Mouse (Mus musculus) midbrain, embryonic 10.5 days (tissue): ENCODE measurements around the gene Fetub. TPM values are rescaled to one million over a fixed set of nuclear protein-coding genes. Genes with fewer than 3 reads are reported as not detected.

Experiments used
- DNase-seq: peaks from one replicate; pipeline ENCODE4 v3.0.0-alpha.2; 2017; ENCODE audit warnings: low spot score
- H3K27ac ChIP-seq: fragments of 300-500 bp; sonication (generic); replicated peaks from 2 replicates; pipeline ENCODE4 v1.5.1; 2016; ENCODE audit warnings: mild to moderate bottlenecking
- H3K27me3 ChIP-seq: fragments of 300-500 bp; sonication (generic); 2 replicates; pipeline ENCODE4 v1.6.1; 2016; ENCODE audit warnings: low read depth, mild to moderate bottlenecking; ENCODE audit not compliant: poor library complexity, severe bottlenecking
- H3K36me3 ChIP-seq: fragments of 300-500 bp; sonication (generic); 2 replicates; pipeline ENCODE4 v1.6.1; 2016; ENCODE audit warnings: mild to moderate bottlenecking, moderate library complexity
- H3K4me1 ChIP-seq: fragments of 300-500 bp; sonication (generic); 2 replicates; pipeline ENCODE4 v1.6.1; 2016
- H3K4me3 ChIP-seq: fragments of 300-500 bp; sonication (generic); 2 replicates; pipeline ENCODE4 v1.5.1; 2016; ENCODE audit warnings: mild to moderate bottlenecking, moderate library complexity
- H3K9me3 ChIP-seq: fragments of 300-500 bp; sonication (generic); replicated peaks from 2 replicates; pipeline ENCODE4 v1.6.1; 2016; ENCODE audit warnings: mild to moderate bottlenecking
- WGBS: fragments of 180-500 bp; shearing (Covaris S2); methylation state at CpG from one replicate; pipeline ENCODE4 v1.1.7; 2016; 5-methylcytosine and 5-hydroxymethylcytosine counted together
- polyA plus RNA-seq: library from polyadenylated mRNA; unstranded; fragments of >200 nt; fragmentation: Nextera tagmentation; extraction: Ambion mirVana; gene quantifications from 2 replicates; pipeline ENCODE4 v1.2.1, GENCODE M21; 2016

Fetub gene
- not detected in 2 replicates for polyA plus RNA-seq

DNA sequence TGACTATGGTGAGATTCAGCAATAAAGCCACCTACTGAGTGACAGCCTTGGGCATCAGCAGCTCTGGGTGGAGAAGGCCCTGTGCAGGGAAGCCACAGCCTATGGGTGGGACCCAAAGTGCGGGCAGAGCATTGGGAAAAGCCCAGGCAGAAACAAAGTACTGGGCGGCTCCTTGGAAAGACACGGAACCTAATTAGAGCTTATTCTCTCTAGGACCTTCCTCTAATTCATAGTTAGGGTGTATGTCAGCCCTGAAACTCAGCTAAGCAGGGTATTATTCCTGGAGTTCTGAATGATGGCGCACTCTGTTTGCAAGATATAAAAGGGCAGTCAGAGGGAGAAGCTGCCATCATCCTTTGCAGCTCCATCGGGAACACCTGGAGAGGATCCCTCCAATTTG is at the start of gene Fetub:
Fetub (plus strand) TSS at position 301 of the 400 bp plus-strand sequence.
- no peak for DNase-seq
- no peaks in the 10 kb centered on the region for H3K4me1 ChIP-seq
- WGBS, result 86% methylated on average over 5 of the region's 5 CpGs
- H3K36me3 ChIP-seq, result no peaks in the 10 kb centered on the region
- H3K9me3 ChIP-seq, result no peaks in the 10 kb centered on the region
- H3K4me3 ChIP-seq, result no peak within 1 kb of the TSS
- no peaks in the 10 kb centered on the region for H3K27me3 ChIP-seq
- H3K27ac ChIP-seq, result no peak within 1 kb of the TSS

DNA sequence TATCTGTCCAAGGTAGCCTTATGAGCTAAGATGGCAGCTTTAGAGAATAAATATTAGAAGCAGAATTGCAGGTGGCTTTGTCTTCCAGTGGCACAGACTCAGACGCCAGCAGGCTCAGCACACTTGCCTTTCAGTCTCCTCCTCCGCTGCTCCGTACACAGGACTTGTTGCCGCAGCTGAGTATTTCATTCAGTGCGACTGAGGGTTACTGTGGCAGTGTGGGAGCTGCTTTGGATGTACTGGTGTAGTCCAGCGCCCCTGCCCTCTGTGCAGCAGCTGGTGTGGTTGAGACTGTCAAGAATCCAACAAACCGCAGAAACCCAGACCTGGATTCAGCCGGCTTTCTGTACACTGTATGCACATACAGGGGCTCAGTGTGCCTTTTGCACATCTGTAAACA is 45.7 kb upstream of the Fetub start:
- WGBS, result 97% methylated on average over 8 of the region's 8 CpGs
- Histone ChIP-seq H3K4me1 (no peaks in the 10 kb centered on the region), H3K27ac (no peak overlapping the region), H3K9me3 (no peaks in the 10 kb centered on the region), H3K4me3 (no peak overlapping the region), H3K27me3 (no peaks in the 10 kb centered on the region), H3K36me3 (peaks cover 64% of the 10 kb centered on the region)
- DNase-seq, result no peak

DNA sequence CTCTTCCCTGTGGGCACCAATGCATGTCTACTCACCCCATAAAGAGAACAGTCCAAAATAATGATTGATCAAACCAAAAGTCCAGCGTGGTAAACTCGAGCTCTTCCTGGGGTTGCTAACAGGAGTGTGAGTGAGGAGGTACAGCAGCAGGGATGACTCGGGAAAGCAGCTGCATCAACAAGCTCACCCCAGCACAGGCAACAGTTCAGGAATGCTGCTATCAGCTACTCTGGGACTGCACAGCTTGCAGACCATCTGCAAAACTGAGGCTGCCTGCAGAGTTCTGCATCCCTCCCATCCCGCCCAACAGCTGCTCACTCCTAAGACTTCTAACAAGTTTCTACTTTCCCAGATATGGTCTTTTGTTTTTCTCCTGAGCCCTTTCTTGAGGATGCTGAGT is 44.8 kb upstream of the Fetub start:
- Histone ChIP-seq H3K27me3 (no peaks in the 10 kb centered on the region), H3K4me1 (no peaks in the 10 kb centered on the region), H3K9me3 (no peaks in the 10 kb centered on the region), H3K36me3 (peaks cover 54% of the 10 kb centered on the region), H3K27ac (no peak overlapping the region), H3K4me3 (no peak overlapping the region)
- WGBS, result 75% methylated on average over 4 of the region's 4 CpGs
- no peak for DNase-seq

- H3K4me3 ChIP-seq, result no peak overlapping the region
- 55% methylated on average over 9 of the region's 9 CpGs for WGBS
- no peak for DNase-seq
These were observed 41.7 kb upstream of the Fetub start for GRCm38 (mm10) chr16:22876218-22877043.

DNA sequence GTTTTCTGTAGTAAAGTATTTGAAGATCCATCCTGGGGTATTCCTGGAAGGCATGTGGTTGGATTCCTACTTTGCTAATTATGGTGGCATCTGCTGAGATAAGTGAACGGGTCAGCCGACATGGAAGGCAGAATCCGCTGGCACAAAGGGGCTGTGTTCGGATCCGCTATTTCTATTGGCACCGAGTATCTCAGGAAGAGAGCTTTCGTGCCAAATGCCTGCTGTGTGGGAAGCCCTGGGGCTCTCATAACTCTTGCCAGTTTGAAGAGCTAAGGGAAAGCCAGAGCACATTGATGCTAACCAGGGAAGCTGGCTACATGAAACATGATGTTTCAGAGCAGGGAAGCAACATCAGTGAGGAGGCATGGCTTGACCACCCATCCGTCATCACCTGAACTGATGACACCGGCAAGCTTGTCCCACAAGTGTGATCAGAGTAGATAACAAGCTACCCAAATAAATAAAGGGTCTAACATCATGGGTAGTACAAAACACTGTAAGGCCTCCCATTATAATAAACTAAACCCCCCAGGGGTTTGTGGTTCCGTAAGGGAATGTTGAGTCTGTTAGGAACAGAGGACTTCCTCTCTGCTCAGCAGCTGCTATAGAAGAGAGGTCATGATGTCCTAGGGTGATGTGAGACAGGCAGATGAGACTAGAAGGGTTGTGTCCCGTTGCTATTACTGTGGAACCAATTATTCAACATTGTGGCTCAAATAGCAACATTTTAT is 40.3 kb upstream of the Fetub start:
- no peaks in the 10 kb centered on the region for H3K9me3 ChIP-seq
- peaks cover 10% of the 10 kb centered on the region for H3K36me3 ChIP-seq
- peaks cover 16% of the 10 kb centered on the region for H3K4me1 ChIP-seq
- WGBS, result 83% methylated on average over 11 of the region's 11 CpGs
- H3K4me3 ChIP-seq, result no peak overlapping the region
- no peaks in the 10 kb centered on the region for H3K27me3 ChIP-seq
- no peak overlapping the region for H3K27ac ChIP-seq
- no peak for DNase-seq

More at GRCm38 (mm10) chr16:22876218-22877043, 41.7 kb upstream of the Fetub start:
- Histone ChIP-seq H3K27me3 (no peaks in the 10 kb centered on the region), H3K9me3 (no peaks in the 10 kb centered on the region), H3K4me1 (peaks cover 16% of the 10 kb centered on the region), H3K27ac (no peak overlapping the region), H3K36me3 (peaks cover 23% of the 10 kb centered on the region)

GRCm38 (mm10) chr16:22878716-22879115 is 39.4 kb upstream of the Fetub start:
- WGBS, result 77% methylated on average over 7 of the region's 7 CpGs
- Histone ChIP-seq H3K36me3 (peaks cover under 1% of the 10 kb centered on the region; the same call in 1 of the 2 replicates), H3K9me3 (no peaks in the 10 kb centered on the region), H3K4me3 (no peak overlapping the region), H3K27ac (no peak overlapping the region), H3K4me1 (peaks cover 16% of the 10 kb centered on the region), H3K27me3 (no peaks in the 10 kb centered on the region)
- DNase-seq, result no peak

DNA sequence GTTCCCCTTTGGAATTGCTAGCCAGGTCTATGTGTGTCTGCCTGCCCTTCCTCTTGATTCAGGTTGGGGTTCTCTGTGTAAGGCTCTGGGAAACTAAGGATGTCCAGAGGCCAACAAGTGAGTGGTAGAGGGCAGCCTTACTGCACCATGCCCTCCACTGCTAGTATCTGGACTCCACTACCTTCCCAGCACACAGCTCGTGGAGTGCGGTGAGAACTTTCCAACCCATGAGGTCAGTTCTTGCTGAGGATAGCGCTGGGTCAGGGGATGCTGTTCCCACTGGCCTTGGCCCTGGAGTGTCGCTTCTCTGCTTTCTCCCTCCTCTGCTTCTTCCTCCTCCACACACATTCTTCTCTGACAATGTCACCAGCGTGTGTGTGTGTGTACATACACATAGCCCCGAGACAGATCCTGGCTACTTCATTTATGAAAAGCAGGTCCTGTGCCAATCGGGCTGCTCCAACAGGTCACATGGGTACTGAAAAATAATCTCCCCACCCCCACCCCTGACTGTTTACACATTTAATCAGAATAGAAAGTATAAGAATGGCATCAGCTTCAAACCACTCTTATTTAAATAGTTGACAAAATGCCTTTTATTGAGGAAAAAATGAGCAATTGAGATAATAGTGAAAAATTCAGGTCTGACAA is 38.1 kb upstream of the Fetub start:
- Histone ChIP-seq H3K9me3 (no peaks in the 10 kb centered on the region), H3K36me3 (no peaks in the 10 kb centered on the region), H3K27me3 (no peaks in the 10 kb centered on the region), H3K4me1 (peaks cover 16% of the 10 kb centered on the region), H3K27ac (0 out of 2 replicates have a peak overlapping the region, but pooled peaks have one; percentile 28), H3K4me3 (no peak overlapping the region)
- WGBS, result 77% methylated on average over 7 of the region's 7 CpGs
- no peak for DNase-seq

DNA sequence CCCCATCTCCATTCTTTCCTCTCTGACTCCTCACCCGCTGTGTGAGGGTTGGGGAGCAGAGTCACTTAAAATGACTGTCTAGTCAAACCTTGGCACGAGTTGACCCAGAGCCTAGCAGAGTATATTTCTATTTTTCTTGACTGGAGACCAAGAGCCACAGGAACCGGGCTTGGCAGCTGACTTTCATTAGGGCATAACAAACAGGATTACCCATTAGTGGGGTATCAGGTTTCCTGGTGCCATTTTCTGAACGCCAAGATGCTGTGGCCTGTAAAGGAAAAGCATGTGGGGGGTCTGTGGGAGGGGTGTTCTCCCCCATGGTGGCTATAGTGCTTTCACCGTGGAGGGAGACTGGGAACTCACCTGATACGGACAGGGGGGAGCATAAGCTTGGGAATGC is 37.2 kb upstream of the Fetub start:
- no peak overlapping the region for H3K4me3 ChIP-seq
- 15% methylated on average over 6 of the region's 6 CpGs for WGBS
- DNase-seq, result peak; percentile 40
- H3K9me3 ChIP-seq, result no peaks in the 10 kb centered on the region
- peaks cover 16% of the 10 kb centered on the region for H3K4me1 ChIP-seq
- no peaks in the 10 kb centered on the region for H3K27me3 ChIP-seq
- no peaks in the 10 kb centered on the region for H3K36me3 ChIP-seq
- H3K27ac ChIP-seq, result peak overlapping the region; percentile 14; the same call in 1 of the 2 replicates

- Histone ChIP-seq H3K27ac (no peak overlapping the region), H3K9me3 (no peaks in the 10 kb centered on the region), H3K4me3 (no peak overlapping the region), H3K27me3 (no peaks in the 10 kb centered on the region), H3K4me1 (peaks cover 16% of the 10 kb centered on the region), H3K36me3 (no peaks in the 10 kb centered on the region)
- WGBS, result 79% methylated on average over 4 of the region's 4 CpGs
- no peak for DNase-seq
These were observed 36.6 kb upstream of the Fetub start for GRCm38 (mm10) chr16:22881487-22881886.

- WGBS, result 78% methylated on average over 5 of the region's 5 CpGs
- DNase-seq, result no peak
- no peaks in the 10 kb centered on the region for H3K9me3 ChIP-seq
These were observed 34.7 kb upstream of the Fetub start for GRCm38 (mm10) chr16:22883441-22883840.

GRCm38 (mm10) chr16:22885356-22885755 is 32.8 kb upstream of the Fetub start:
- H3K4me1 ChIP-seq, result peaks cover 23% of the 10 kb centered on the region
- H3K9me3 ChIP-seq, result no peaks in the 10 kb centered on the region
- DNase-seq, result no peak
- no peak overlapping the region for H3K27ac ChIP-seq
- no peaks in the 10 kb centered on the region for H3K27me3 ChIP-seq
- no peaks in the 10 kb centered on the region for H3K36me3 ChIP-seq
- 54% methylated on average over 4 of the region's 4 CpGs for WGBS
- H3K4me3 ChIP-seq, result no peak overlapping the region

More at GRCm38 (mm10) chr16:22883441-22883840, 34.7 kb upstream of the Fetub start:
- Histone ChIP-seq H3K27me3 (no peaks in the 10 kb centered on the region), H3K27ac (no peak overlapping the region), H3K4me3 (no peak overlapping the region), H3K36me3 (no peaks in the 10 kb centered on the region), H3K4me1 (peaks cover 19% of the 10 kb centered on the region)

DNA sequence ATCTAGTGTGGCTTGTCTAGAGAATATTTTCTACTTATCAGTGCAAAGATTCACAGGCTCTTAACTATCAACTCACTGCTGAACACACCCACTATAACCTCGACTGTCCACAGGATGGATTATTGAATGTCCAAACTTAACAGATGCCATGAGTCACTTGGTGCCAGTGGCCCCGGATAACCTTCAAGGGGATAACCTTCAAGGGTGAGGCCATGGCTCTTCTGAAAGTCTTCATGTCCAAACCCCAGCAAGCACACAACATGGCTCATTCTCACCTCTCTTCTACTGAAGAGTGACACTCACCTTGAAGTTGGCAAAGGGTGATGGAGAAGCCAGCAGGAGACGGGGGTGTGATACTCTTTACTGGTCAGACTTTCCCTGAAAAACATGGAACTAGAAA is 31.4 kb upstream of the Fetub start:
- H3K27ac ChIP-seq, result no peak overlapping the region
- WGBS, result 82% methylated on average over 3 of the region's 3 CpGs
- H3K36me3 ChIP-seq, result no peaks in the 10 kb centered on the region
- no peaks in the 10 kb centered on the region for H3K27me3 ChIP-seq
- no peak overlapping the region for H3K4me3 ChIP-seq
- no peak for DNase-seq
- H3K4me1 ChIP-seq, result peaks cover 13% of the 10 kb centered on the region
- H3K9me3 ChIP-seq, result no peaks in the 10 kb centered on the region
